Mouse (Mus musculus) midbrain, postnatal 0 days (tissue): ENCODE results near the gene Abhd2. TPM values are rescaled to one million over a fixed set of nuclear protein-coding genes. Genes with fewer than 3 reads are reported as not detected.

Experiments
- ATAC-seq: fragments of 200-750 bp; cut with Nextera tagmentation; 2 replicates; pipeline ENCODE4 v1.8.0; 2017; ENCODE audit warnings: moderate number of reproducible peaks, mild to moderate bottlenecking, moderate TSS enrichment, moderate library complexity; ENCODE audit not compliant: low FRiP score
- DNase-seq: peaks from one replicate; pipeline ENCODE4 v3.0.0-alpha.2; 2015; ENCODE audit warnings: low spot score
- H3K27ac ChIP-seq: fragments of 300-500 bp; sonication (generic); 2 replicates; pipeline ENCODE4 v1.5.1; 2014; ENCODE audit warnings: low read depth, mild to moderate bottlenecking, low read length, mixed read lengths
- H3K27me3 ChIP-seq: fragments of 300-500 bp; sonication (generic); 2 replicates; pipeline ENCODE4 v1.6.1; 2014; ENCODE audit warnings: low read length, control low read depth, mixed read lengths; ENCODE audit not compliant: insufficient read depth
- H3K36me3 ChIP-seq: fragments of 300-500 bp; sonication (generic); 2 replicates; pipeline ENCODE4 v1.6.1; 2014; ENCODE audit warnings: low read length, control low read depth, mixed read lengths; ENCODE audit not compliant: insufficient read depth
- H3K4me1 ChIP-seq: fragments of 300-500 bp; sonication (generic); 2 replicates; pipeline ENCODE4 v1.6.1; 2014; ENCODE audit warnings: mild to moderate bottlenecking, control low read depth, antibody characterized with exemption, low read length, mixed read lengths; ENCODE audit not compliant: insufficient read depth
- H3K4me2 ChIP-seq: fragments of 300-500 bp; sonication (generic); 2 replicates; pipeline ENCODE4 v1.6.1; 2014; ENCODE audit warnings: low read depth, mild to moderate bottlenecking, low read length, mixed read lengths; ENCODE audit not compliant: poor library complexity, severe bottlenecking
- H3K4me3 ChIP-seq: fragments of 300-500 bp; sonication (generic); 2 replicates; pipeline ENCODE4 v1.5.1; 2014; ENCODE audit warnings: low read depth, mild to moderate bottlenecking, low read length, moderate library complexity
- H3K9ac ChIP-seq: fragments of 300-500 bp; sonication (generic); replicated peaks from 2 replicates; pipeline ENCODE4 v1.6.1; 2014; ENCODE audit warnings: mild to moderate bottlenecking, low read length, moderate library complexity, mixed read lengths; ENCODE audit not compliant: poor library complexity, severe bottlenecking
- H3K9me3 ChIP-seq: fragments of 300-500 bp; sonication (generic); 2 replicates; pipeline ENCODE4 v1.6.1; 2016; ENCODE audit warnings: low read length, control low read depth
- CTCF ChIP-seq: IDR thresholded peaks from 2 replicates; pipeline ENCODE4 v1.5.1; 2016; ENCODE audit warnings: antibody characterized with exemption, mild to moderate bottlenecking
- WGBS: fragments of 180-500 bp; shearing (Covaris S2); extraction: QIAGEN DNeasy Blood & Tissue Kit; methylation state at CpG from one replicate; pipeline ENCODE4 v1.1.7; 2014; 5-methylcytosine and 5-hydroxymethylcytosine counted together
- polyA plus RNA-seq: library from polyadenylated mRNA; unstranded; fragments of >200 nt; fragmentation: Nextera tagmentation; extraction: Ambion mirVana; gene quantifications from 2 replicates; pipeline ENCODE4 v1.2.1, GENCODE M21; 2015
- total RNA-seq: library from RNA; depleted of rRNA; stranded (reverse); fragments of >200 nt; gene quantifications from 2 replicates; pipeline ENCODE4 v1.2.3, GENCODE M21; 2014

The Abhd2 gene
- total and polyA plus RNA-seq, 2 experiments from 2014 or later: 23.0 to 85.7 TPM

DNA sequence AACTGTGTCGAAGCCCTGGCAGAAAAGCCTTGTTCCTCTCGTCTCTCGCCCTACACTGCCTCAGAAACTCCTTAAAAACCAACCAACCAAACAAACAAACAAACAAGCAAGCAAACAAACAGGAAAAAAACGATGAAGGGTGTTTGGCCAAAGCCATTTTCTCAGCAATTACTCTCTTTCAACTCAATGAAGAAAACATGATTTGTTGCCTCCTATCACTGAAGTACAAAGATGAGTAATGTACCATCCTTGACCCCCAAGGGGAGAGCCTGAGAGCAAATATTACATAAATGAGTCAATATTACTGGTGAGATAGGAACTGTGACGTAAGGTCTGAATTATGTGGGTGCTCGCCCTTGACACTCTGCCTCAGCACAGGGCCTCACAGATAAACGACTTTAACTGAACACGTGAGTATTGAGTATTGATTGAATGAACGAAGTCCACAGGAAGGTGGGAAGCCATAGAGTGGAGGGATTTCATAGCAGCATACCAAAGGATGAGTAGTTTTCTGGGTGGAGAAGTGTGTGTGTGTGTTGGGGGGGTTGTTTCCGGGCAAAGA lies 13.9 kb upstream of the Abhd2 start:
- 90% methylated on average over 10 of the region's 10 CpGs for WGBS
- H3K4me3 ChIP-seq: no peak overlapping the region
- no peaks in the 10 kb centered on the region for H3K27me3 ChIP-seq
- ATAC-seq: no peak
- H3K4me1 ChIP-seq: no peaks in the 10 kb centered on the region
- no peak for DNase-seq
- no peaks in the 10 kb centered on the region for H3K9me3 ChIP-seq
- no peak overlapping the region for H3K27ac ChIP-seq
- no peaks in the 10 kb centered on the region for H3K36me3 ChIP-seq
- no peak for TF ChIP-seq CTCF
- H3K9ac ChIP-seq: no peak overlapping the region
- no peak overlapping the region for H3K4me2 ChIP-seq

DNA sequence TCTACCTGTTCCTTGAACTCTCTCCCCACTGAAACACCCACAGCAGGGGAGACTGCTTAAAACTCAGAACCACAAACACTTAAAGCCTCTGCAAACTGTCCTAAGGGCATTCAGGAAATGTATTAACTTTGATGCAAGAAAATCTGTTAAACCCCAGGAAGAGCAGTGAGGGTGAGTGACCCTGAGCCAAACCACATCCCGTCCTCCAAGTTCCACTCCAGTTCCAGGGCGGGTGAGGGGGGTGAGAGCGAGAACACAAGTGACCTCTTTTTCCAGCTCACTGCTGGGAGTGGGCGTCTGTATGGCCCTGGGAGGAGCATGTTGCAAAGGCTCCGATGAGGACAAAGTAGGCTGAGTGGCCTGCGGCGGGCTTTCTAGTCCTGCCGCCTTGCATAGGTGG lies 10.5 kb upstream of the Abhd2 start:
- DNase-seq (no peak), ATAC-seq (no peak)

DNA sequence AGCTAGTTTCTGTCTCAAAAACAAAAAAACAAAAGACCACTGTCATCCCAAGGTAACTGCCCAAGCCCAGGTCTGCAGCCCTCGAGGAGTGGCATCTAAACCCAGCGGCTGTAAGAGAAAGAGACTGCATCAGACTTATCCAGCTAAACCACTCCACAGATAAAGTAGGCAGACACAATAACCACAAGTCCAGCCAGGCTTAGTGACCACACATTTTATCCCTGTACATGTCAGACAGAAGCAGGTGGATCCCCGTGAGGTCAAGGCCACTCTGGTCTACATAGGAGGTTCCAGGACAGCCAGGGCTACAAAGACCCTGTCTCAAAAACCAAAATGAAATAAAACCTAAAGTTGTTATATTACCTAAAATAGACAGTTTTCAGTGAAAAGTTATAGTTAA lies 9.2 kb upstream of the Abhd2 start:
- ATAC-seq (no peak), DNase-seq (no peak)
- H3K27me3 ChIP-seq: no peaks in the 10 kb centered on the region
- H3K4me2 ChIP-seq: no peak overlapping the region
- H3K9ac ChIP-seq: no peak overlapping the region
- no peaks in the 10 kb centered on the region for H3K9me3 ChIP-seq
- H3K4me1 ChIP-seq: no peaks in the 10 kb centered on the region
- no peak overlapping the region for H3K27ac ChIP-seq
- H3K36me3 ChIP-seq: no peaks in the 10 kb centered on the region
- TF ChIP-seq CTCF: no peak
- 85% methylated on average over 3 of the region's 3 CpGs for WGBS
- no peak overlapping the region for H3K4me3 ChIP-seq

More for the DNA sequence above, 10.5 kb upstream of the Abhd2 start:
- H3K9me3 ChIP-seq: no peaks in the 10 kb centered on the region
- no peak overlapping the region for H3K4me2 ChIP-seq
- H3K9ac ChIP-seq: no peak overlapping the region
- no peaks in the 10 kb centered on the region for H3K36me3 ChIP-seq
- 83% methylated on average over 8 of the region's 8 CpGs for WGBS
- no peak for TF ChIP-seq CTCF
- no peaks in the 10 kb centered on the region for H3K4me1 ChIP-seq
- no peak overlapping the region for H3K4me3 ChIP-seq
- no peaks in the 10 kb centered on the region for H3K27me3 ChIP-seq
- no peak overlapping the region for H3K27ac ChIP-seq

DNA sequence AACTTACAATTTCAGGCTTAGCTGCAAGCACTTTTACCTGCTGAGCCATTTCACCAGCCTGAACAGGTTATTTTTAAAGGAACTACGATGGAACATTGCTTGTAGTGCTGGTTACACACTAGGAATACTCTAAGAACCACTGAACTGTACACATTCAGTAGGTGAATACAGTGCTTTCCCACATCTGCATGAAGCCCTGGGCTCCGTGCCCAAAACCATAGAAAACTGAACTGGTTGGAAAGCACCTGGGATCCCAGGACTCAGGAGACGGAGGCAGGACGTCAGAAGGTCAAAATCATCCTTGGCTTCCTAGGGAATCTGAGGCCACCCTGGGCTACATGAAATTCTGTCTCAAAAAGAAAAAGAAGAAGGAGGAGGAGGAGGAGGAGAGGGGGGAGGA lies 6.8 kb upstream of the Abhd2 start:
- TF ChIP-seq CTCF: no peak
- Histone ChIP-seq H3K9ac (no peak overlapping the region), H3K4me1 (no peaks in the 10 kb centered on the region), H3K27ac (no peak overlapping the region), H3K4me3 (no peak overlapping the region), H3K36me3 (no peaks in the 10 kb centered on the region), H3K27me3 (no peaks in the 10 kb centered on the region), H3K4me2 (no peak overlapping the region), H3K9me3 (no peaks in the 10 kb centered on the region)
- no peak for ATAC-seq
- no peak for DNase-seq
- 61% methylated on average over 4 of the region's 4 CpGs for WGBS

DNA sequence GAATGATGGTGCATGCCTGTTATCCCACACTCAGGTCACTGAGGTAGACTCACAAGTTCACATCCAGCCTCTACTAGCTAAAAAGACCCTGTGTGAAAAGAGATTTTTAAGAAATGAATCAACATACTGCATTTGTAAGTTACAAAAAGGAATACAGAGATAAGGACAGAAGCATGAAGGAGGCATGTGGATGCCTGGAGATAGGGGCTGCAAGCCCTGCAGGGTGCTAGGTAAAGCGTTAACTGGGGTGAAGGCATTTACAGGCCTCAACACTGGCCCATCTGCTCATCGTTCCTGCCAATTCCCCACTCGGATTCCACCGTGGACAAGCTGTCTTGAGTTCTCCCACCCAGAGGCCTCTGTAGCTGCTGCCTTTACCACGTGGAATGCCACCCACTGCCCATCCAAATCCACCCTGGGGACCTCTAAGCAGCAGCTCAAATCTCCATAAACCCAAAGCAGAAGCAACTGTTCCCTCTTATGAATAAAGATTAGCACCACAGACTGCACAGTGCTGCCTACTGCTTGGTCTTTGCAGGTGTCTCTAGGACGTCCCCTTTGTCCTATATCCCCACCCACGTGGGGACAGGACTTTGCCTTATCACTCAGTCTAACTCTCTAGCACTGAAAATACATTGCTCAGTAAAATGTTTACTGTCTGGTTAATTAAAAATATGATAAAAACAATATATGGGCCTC lies 5.2 kb upstream of the Abhd2 start:
- Histone ChIP-seq H3K4me1 (peaks cover 3% of the 10 kb centered on the region; the same call in 1 of the 2 replicates), H3K27me3 (no peaks in the 10 kb centered on the region), H3K9ac (no peak overlapping the region), H3K9me3 (no peaks in the 10 kb centered on the region), H3K4me3 (no peak overlapping the region), H3K36me3 (no peaks in the 10 kb centered on the region), H3K4me2 (no peak overlapping the region), H3K27ac (no peak overlapping the region)
- WGBS: 35% methylated on average over 7 of the region's 7 CpGs
- ATAC-seq (no peak), DNase-seq (no peak)
- no peak for TF ChIP-seq CTCF

DNA sequence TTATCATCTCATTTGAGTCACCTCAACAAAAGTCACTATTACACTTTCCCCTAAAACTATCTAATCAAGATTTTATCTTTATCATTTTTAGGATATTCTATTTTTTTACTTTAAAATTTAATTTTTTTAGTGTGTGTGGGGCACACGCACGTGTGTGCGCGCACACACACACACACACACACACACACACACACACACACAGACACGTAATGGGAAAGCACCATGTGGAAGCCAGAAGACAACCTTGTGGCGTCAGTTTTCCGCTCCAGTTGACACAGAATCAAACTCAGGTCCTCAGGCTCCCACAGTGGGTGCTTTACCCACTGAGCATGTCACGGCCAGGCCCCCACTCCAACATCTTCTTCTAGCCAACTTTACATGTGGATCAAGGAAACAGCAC lies 4.1 kb upstream of the Abhd2 start:
- Histone ChIP-seq H3K36me3 (no peaks in the 10 kb centered on the region), H3K4me2 (no peak overlapping the region), H3K9me3 (no peaks in the 10 kb centered on the region), H3K9ac (no peak overlapping the region), H3K4me1 (peaks cover 3% of the 10 kb centered on the region; the same call in 1 of the 2 replicates), H3K4me3 (no peak overlapping the region), H3K27ac (no peak overlapping the region), H3K27me3 (no peaks in the 10 kb centered on the region)
- DNase-seq (no peak), ATAC-seq (no peak)
- WGBS: 87% methylated on average over 8 of the region's 8 CpGs
- no peak for TF ChIP-seq CTCF
